Mouse (Mus musculus): ENCODE measurements around the gene Myo3b. TPM values are rescaled to one million over a fixed set of nuclear protein-coding genes. Genes with fewer than 3 reads are reported as not detected.

Gene Myo3b
- polyA plus RNA-seq, 1 experiment from 2014 or later: not detected

GRCm38 (mm10) chr2:70148821-70149510 is 110.0 kb downstream of the Myo3b start:
- no peaks in the 10 kb centered on the region for H3K36me3 ChIP-seq
- H3K9me3 ChIP-seq (replicated peaks): no peaks in the 10 kb centered on the region
- H3K4me3 ChIP-seq: no peak overlapping the region
- no peaks in the 10 kb centered on the region for H3K27me3 ChIP-seq (ENCODE audit: low read depth, poor library complexity, severe bottlenecking)
- H3K27ac ChIP-seq: no peak overlapping the region
- WGBS: 66% methylated on average over 13 of the region's 13 CpGs
- no peaks in the 10 kb centered on the region for H3K4me1 ChIP-seq
- no peak for DNase-seq (ENCODE audit: low spot score)

- no peak for DNase-seq (ENCODE audit: low spot score)
- Histone ChIP-seq H3K27me3 (ENCODE audit: low read depth, poor library complexity, severe bottlenecking) (no peaks in the 10 kb centered on the region), H3K36me3 (no peaks in the 10 kb centered on the region), H3K4me3 (no peak overlapping the region), H3K27ac (no peak overlapping the region), H3K9me3 (replicated peaks) (no peaks in the 10 kb centered on the region), H3K4me1 (no peaks in the 10 kb centered on the region)
- 82% methylated on average over 6 of the region's 6 CpGs for WGBS
These were observed 111.6 kb downstream of the Myo3b start for GRCm38 (mm10) chr2:70150399-70151035.

GRCm38 (mm10) chr2:70151930-70152329 is 113.0 kb downstream of the Myo3b start:
- 89% methylated on average over 3 of the region's 3 CpGs for WGBS
- no peaks in the 10 kb centered on the region for H3K4me1 ChIP-seq
- H3K27ac ChIP-seq: no peak overlapping the region

GRCm38 (mm10) chr2:70155226-70155836 is 116.4 kb downstream of the Myo3b start:
- H3K4me1 ChIP-seq: peaks cover 4% of the 10 kb centered on the region
- DNase-seq (ENCODE audit: low spot score): no peak
- no peak overlapping the region for H3K4me3 ChIP-seq
- H3K27ac ChIP-seq: no peak overlapping the region
- no peaks in the 10 kb centered on the region for H3K36me3 ChIP-seq
- H3K9me3 ChIP-seq (replicated peaks): no peaks in the 10 kb centered on the region
- H3K27me3 ChIP-seq (ENCODE audit: low read depth, poor library complexity, severe bottlenecking): no peaks in the 10 kb centered on the region
- 89% methylated on average over 8 of the region's 8 CpGs for WGBS

More at GRCm38 (mm10) chr2:70151930-70152329, 113.0 kb downstream of the Myo3b start:
- Histone ChIP-seq H3K27me3 (ENCODE audit: low read depth, poor library complexity, severe bottlenecking) (no peaks in the 10 kb centered on the region), H3K36me3 (no peaks in the 10 kb centered on the region), H3K9me3 (replicated peaks) (no peaks in the 10 kb centered on the region), H3K4me3 (no peak overlapping the region)
- DNase-seq (ENCODE audit: low spot score): no peak

- H3K4me3 ChIP-seq: no peak overlapping the region
- no peaks in the 10 kb centered on the region for H3K9me3 ChIP-seq (replicated peaks)
- H3K27me3 ChIP-seq (ENCODE audit: low read depth, poor library complexity, severe bottlenecking): no peaks in the 10 kb centered on the region
- 42% methylated on average over 8 of the region's 8 CpGs for WGBS
- H3K27ac ChIP-seq: no peak overlapping the region
- peaks cover 4% of the 10 kb centered on the region for H3K4me1 ChIP-seq
- no peak for DNase-seq (ENCODE audit: low spot score)
- H3K36me3 ChIP-seq: no peaks in the 10 kb centered on the region
These were observed 120.6 kb downstream of the Myo3b start for GRCm38 (mm10) chr2:70159543-70159942.

GRCm38 (mm10) chr2:70166231-70166630 is 127.3 kb downstream of the Myo3b start:
- 78% methylated on average over 3 of the region's 3 CpGs for WGBS

GRCm38 (mm10) chr2:70167944-70168935 is 129.3 kb downstream of the Myo3b start:
- WGBS: 73% methylated on average over 17 of the region's 17 CpGs
- H3K36me3 ChIP-seq: no peaks in the 10 kb centered on the region
- no peak for DNase-seq (ENCODE audit: low spot score)
- no peak overlapping the region for H3K27ac ChIP-seq
- H3K4me3 ChIP-seq: no peak overlapping the region
- no peaks in the 10 kb centered on the region for H3K9me3 ChIP-seq (replicated peaks)
- H3K27me3 ChIP-seq (ENCODE audit: low read depth, poor library complexity, severe bottlenecking): no peaks in the 10 kb centered on the region
- peaks cover 9% of the 10 kb centered on the region; the same call in 1 of the 2 replicates for H3K4me1 ChIP-seq

More at GRCm38 (mm10) chr2:70166231-70166630, 127.3 kb downstream of the Myo3b start:
- H3K36me3 ChIP-seq: no peaks in the 10 kb centered on the region
- no peak overlapping the region for H3K27ac ChIP-seq
- H3K4me3 ChIP-seq: no peak overlapping the region
- DNase-seq (ENCODE audit: low spot score): no peak
- H3K27me3 ChIP-seq (ENCODE audit: low read depth, poor library complexity, severe bottlenecking): no peaks in the 10 kb centered on the region
- no peaks in the 10 kb centered on the region for H3K9me3 ChIP-seq (replicated peaks)
- peaks cover 9% of the 10 kb centered on the region; the same call in 1 of the 2 replicates for H3K4me1 ChIP-seq

- Histone ChIP-seq H3K36me3 (no peaks in the 10 kb centered on the region), H3K9me3 (replicated peaks) (no peaks in the 10 kb centered on the region), H3K27me3 (ENCODE audit: low read depth, poor library complexity, severe bottlenecking) (no peaks in the 10 kb centered on the region), H3K27ac (no peak overlapping the region), H3K4me3 (no peak overlapping the region), H3K4me1 (peaks cover 9% of the 10 kb centered on the region; the same call in 1 of the 2 replicates)
- DNase-seq (ENCODE audit: low spot score): no peak
- WGBS: 88% methylated on average over 5 of the region's 5 CpGs
These were observed 131.5 kb downstream of the Myo3b start for GRCm38 (mm10) chr2:70170469-70170868.

GRCm38 (mm10) chr2:70176823-70177708 is 138.1 kb downstream of the Myo3b start:
- Histone ChIP-seq H3K4me3 (no peak overlapping the region), H3K27me3 (ENCODE audit: low read depth, poor library complexity, severe bottlenecking) (no peaks in the 10 kb centered on the region), H3K27ac (no peak overlapping the region), H3K9me3 (replicated peaks) (no peaks in the 10 kb centered on the region), H3K4me1 (no peaks in the 10 kb centered on the region), H3K36me3 (no peaks in the 10 kb centered on the region)
- WGBS: 82% methylated on average over 6 of the region's 6 CpGs
- no peak for DNase-seq (ENCODE audit: low spot score)

GRCm38 (mm10) chr2:70177709-70178030 is 138.7 kb downstream of the Myo3b start:
- H3K36me3 ChIP-seq: no peaks in the 10 kb centered on the region
- WGBS: 86% methylated on average over 5 of the region's 5 CpGs
- H3K27ac ChIP-seq: no peak overlapping the region
- no peaks in the 10 kb centered on the region for H3K4me1 ChIP-seq
- H3K4me3 ChIP-seq: no peak overlapping the region
- DNase-seq (ENCODE audit: low spot score): no peak
- no peaks in the 10 kb centered on the region for H3K9me3 ChIP-seq (replicated peaks)
- no peaks in the 10 kb centered on the region for H3K27me3 ChIP-seq (ENCODE audit: low read depth, poor library complexity, severe bottlenecking)

- Histone ChIP-seq H3K36me3 (no peaks in the 10 kb centered on the region), H3K4me3 (no peak overlapping the region), H3K27ac (no peak overlapping the region), H3K9me3 (replicated peaks) (no peaks in the 10 kb centered on the region), H3K27me3 (ENCODE audit: low read depth, poor library complexity, severe bottlenecking) (no peaks in the 10 kb centered on the region), H3K4me1 (no peaks in the 10 kb centered on the region)
- DNase-seq (ENCODE audit: low spot score): no peak
These were observed 139.3 kb downstream of the Myo3b start for GRCm38 (mm10) chr2:70178241-70178640.

All from limb, embryonic 10.5 days (tissue).